Mouse (Mus musculus): ENCODE data around the gene Tcea3. TPM values are rescaled to one million over a fixed set of nuclear protein-coding genes. Genes with fewer than 3 reads are reported as not detected.

Gene Tcea3
- total and polyA plus RNA-seq, 2 experiments from 2014 or later, result 0.48 to 1.9 TPM

- no peaks in the 10 kb centered on the region for H3K27me3 ChIP-seq (ENCODE audit: insufficient read depth, low read length)
- DNase-seq (no peak), ATAC-seq (no peak)
- no peaks in the 10 kb centered on the region for H3K9me3 ChIP-seq (ENCODE audit: low read length)
- no peaks in the 10 kb centered on the region for H3K4me1 ChIP-seq (ENCODE audit: insufficient read depth)
- no peaks in the 10 kb centered on the region for H3K36me3 ChIP-seq (ENCODE audit: insufficient read depth)
- H3K9ac ChIP-seq, result no peak overlapping the region
- no peak overlapping the region for H3K4me2 ChIP-seq (ENCODE audit: low read depth)
- no peak overlapping the region for H3K4me3 ChIP-seq (ENCODE audit: low read depth, low read length)
- 55% methylated on average over 6 of the region's 6 CpGs for WGBS
- no peak overlapping the region for H3K27ac ChIP-seq (ENCODE audit: low read depth, low read length)
- TF ChIP-seq CTCF (IDR thresholded peaks at IDR 0.05; ENCODE audit: low read depth), result no peak
Measured at GRCm38 (mm10) chr4:136255919-136256318, 8.4 kb downstream of the Tcea3 start.

GRCm38 (mm10) chr4:136256696-136257095 lies 9.2 kb downstream of the Tcea3 start:
- Histone ChIP-seq H3K27ac (ENCODE audit: low read depth, low read length) (no peak overlapping the region), H3K4me2 (ENCODE audit: low read depth) (no peak overlapping the region), H3K36me3 (ENCODE audit: insufficient read depth) (no peaks in the 10 kb centered on the region), H3K4me1 (ENCODE audit: insufficient read depth) (no peaks in the 10 kb centered on the region), H3K9me3 (ENCODE audit: low read length) (no peaks in the 10 kb centered on the region), H3K4me3 (ENCODE audit: low read depth, low read length) (no peak overlapping the region), H3K9ac (no peak overlapping the region), H3K27me3 (ENCODE audit: insufficient read depth, low read length) (no peaks in the 10 kb centered on the region)
- WGBS, result 87% methylated on average over 10 of the region's 10 CpGs
- TF ChIP-seq CTCF (IDR thresholded peaks at IDR 0.05; ENCODE audit: low read depth), result no peak
- DNase-seq (no peak), ATAC-seq (no peak)

- Histone ChIP-seq H3K27me3 (ENCODE audit: insufficient read depth, low read length) (no peaks in the 10 kb centered on the region), H3K36me3 (ENCODE audit: insufficient read depth) (no peaks in the 10 kb centered on the region), H3K4me2 (ENCODE audit: low read depth) (no peak overlapping the region), H3K9ac (no peak overlapping the region), H3K4me3 (ENCODE audit: low read depth, low read length) (no peak overlapping the region), H3K9me3 (ENCODE audit: low read length) (no peaks in the 10 kb centered on the region), H3K27ac (ENCODE audit: low read depth, low read length) (no peak overlapping the region), H3K4me1 (ENCODE audit: insufficient read depth) (no peaks in the 10 kb centered on the region)
- ATAC-seq, result no peak
- TF ChIP-seq CTCF (IDR thresholded peaks at IDR 0.05; ENCODE audit: low read depth), result no peak
- DNase-seq, result no peak
- WGBS, result 59% methylated on average over 3 of the region's 3 CpGs
Measured at GRCm38 (mm10) chr4:136259916-136260315, 12.4 kb downstream of the Tcea3 start.

GRCm38 (mm10) chr4:136260491-136261180 lies 13.1 kb downstream of the Tcea3 start:
- Histone ChIP-seq H3K27me3 (ENCODE audit: insufficient read depth, low read length) (no peaks in the 10 kb centered on the region), H3K4me2 (ENCODE audit: low read depth) (no peak overlapping the region), H3K9me3 (ENCODE audit: low read length) (no peaks in the 10 kb centered on the region), H3K4me1 (ENCODE audit: insufficient read depth) (no peaks in the 10 kb centered on the region), H3K4me3 (ENCODE audit: low read depth, low read length) (no peak overlapping the region), H3K36me3 (ENCODE audit: insufficient read depth) (no peaks in the 10 kb centered on the region), H3K9ac (no peak overlapping the region), H3K27ac (ENCODE audit: low read depth, low read length) (no peak overlapping the region)
- peak; percentile 95 for TF ChIP-seq CTCF (IDR thresholded peaks at IDR 0.05; ENCODE audit: low read depth)
- DNase-seq, result peak; percentile 92
- peak; percentile 85 for ATAC-seq
- 36% methylated on average over 10 of the region's 10 CpGs for WGBS

GRCm38 (mm10) chr4:136261912-136262311 lies 14.4 kb downstream of the Tcea3 start:
- no peak overlapping the region for H3K9ac ChIP-seq
- 81% methylated on average over 10 of the region's 10 CpGs for WGBS

GRCm38 (mm10) chr4:136263555-136263954 lies 16.0 kb downstream of the Tcea3 start:
- Histone ChIP-seq H3K9me3 (ENCODE audit: low read length) (no peaks in the 10 kb centered on the region), H3K9ac (no peak overlapping the region), H3K4me3 (ENCODE audit: low read depth, low read length) (no peak overlapping the region), H3K4me2 (ENCODE audit: low read depth) (no peak overlapping the region), H3K27me3 (ENCODE audit: insufficient read depth, low read length) (no peaks in the 10 kb centered on the region), H3K36me3 (ENCODE audit: insufficient read depth) (no peaks in the 10 kb centered on the region), H3K4me1 (ENCODE audit: insufficient read depth) (no peaks in the 10 kb centered on the region), H3K27ac (ENCODE audit: low read depth, low read length) (no peak overlapping the region)
- WGBS, result 94% methylated on average over 4 of the region's 4 CpGs
- DNase-seq, result no peak
- no peak for ATAC-seq
- no peak for TF ChIP-seq CTCF (IDR thresholded peaks at IDR 0.05; ENCODE audit: low read depth)

More at GRCm38 (mm10) chr4:136261912-136262311, 14.4 kb downstream of the Tcea3 start:
- Histone ChIP-seq H3K27me3 (ENCODE audit: insufficient read depth, low read length) (no peaks in the 10 kb centered on the region), H3K36me3 (ENCODE audit: insufficient read depth) (no peaks in the 10 kb centered on the region), H3K9me3 (ENCODE audit: low read length) (no peaks in the 10 kb centered on the region), H3K4me1 (ENCODE audit: insufficient read depth) (no peaks in the 10 kb centered on the region), H3K4me3 (ENCODE audit: low read depth, low read length) (no peak overlapping the region), H3K27ac (ENCODE audit: low read depth, low read length) (no peak overlapping the region), H3K4me2 (ENCODE audit: low read depth) (no peak overlapping the region)
- no peak for ATAC-seq
- DNase-seq, result no peak
- no peak for TF ChIP-seq CTCF (IDR thresholded peaks at IDR 0.05; ENCODE audit: low read depth)

- Histone ChIP-seq H3K4me1 (ENCODE audit: insufficient read depth) (no peaks in the 10 kb centered on the region), H3K27me3 (ENCODE audit: insufficient read depth, low read length) (no peaks in the 10 kb centered on the region), H3K9me3 (ENCODE audit: low read length) (no peaks in the 10 kb centered on the region), H3K4me3 (ENCODE audit: low read depth, low read length) (no peak overlapping the region), H3K4me2 (ENCODE audit: low read depth) (no peak overlapping the region), H3K36me3 (ENCODE audit: insufficient read depth) (no peaks in the 10 kb centered on the region), H3K9ac (no peak overlapping the region), H3K27ac (ENCODE audit: low read depth, low read length) (no peak overlapping the region)
- no peak for TF ChIP-seq CTCF (IDR thresholded peaks at IDR 0.05; ENCODE audit: low read depth)
- ATAC-seq (no peak), DNase-seq (no peak)
- 84% methylated on average over 9 of the region's 9 CpGs for WGBS
Measured at GRCm38 (mm10) chr4:136266716-136267343, 19.3 kb downstream of the Tcea3 start.
